Mouse (Mus musculus) stomach, embryonic 16.5 days (tissue): ENCODE results near the gene Slc35e3. TPM values are rescaled to one million over a fixed set of nuclear protein-coding genes. Genes with fewer than 3 reads are reported as not detected.

ENCODE experiments used
- ATAC-seq: fragments of 200-750 bp; cut with Nextera tagmentation; 2 replicates; pipeline ENCODE4 v1.8.0; 2017; ENCODE audit warnings: moderate number of reproducible peaks, moderate TSS enrichment; ENCODE audit not compliant: insufficient read depth, low FRiP score
- H3K27ac ChIP-seq: fragments of 300-500 bp; sonication (generic); 2 replicates; pipeline ENCODE4 v1.5.1; 2014; ENCODE audit warnings: low read length
- H3K27me3 ChIP-seq: fragments of 300-500 bp; sonication (generic); 2 replicates; pipeline ENCODE4 v1.6.1; 2014; ENCODE audit warnings: low read length, control low read depth, mixed read lengths; ENCODE audit not compliant: control insufficient read depth, insufficient read depth
- H3K36me3 ChIP-seq: fragments of 300-500 bp; sonication (generic); 2 replicates; pipeline ENCODE4 v1.6.1; 2014; ENCODE audit warnings: low read length; ENCODE audit not compliant: control insufficient read depth, insufficient read depth
- H3K4me1 ChIP-seq: fragments of 300-500 bp; sonication (generic); 2 replicates; pipeline ENCODE4 v1.6.1; 2014; ENCODE audit warnings: low read length, control low read depth, mixed read lengths; ENCODE audit not compliant: control insufficient read depth, insufficient read depth
- H3K4me2 ChIP-seq: fragments of 300-500 bp; sonication (generic); 2 replicates; pipeline ENCODE4 v1.6.1; 2014; ENCODE audit warnings: low read depth, low read length, mixed read lengths
- H3K4me3 ChIP-seq: fragments of 300-500 bp; sonication (generic); replicated peaks from 2 replicates; pipeline ENCODE4 v1.5.1; 2014; ENCODE audit warnings: mild to moderate bottlenecking, low read length
- H3K9ac ChIP-seq: fragments of 300-500 bp; sonication (generic); 2 replicates; pipeline ENCODE4 v1.6.1; 2014; ENCODE audit warnings: low read length
- H3K9me3 ChIP-seq: fragments of 300-500 bp; sonication (generic); replicated peaks from 2 replicates; pipeline ENCODE4 v1.6.1; 2016; ENCODE audit warnings: low read length, control low read depth; ENCODE audit not compliant: control insufficient read depth
- WGBS: fragments of 180-500 bp; shearing (Covaris S2); extraction: QIAGEN DNeasy Blood & Tissue Kit; methylation state at CpG from one replicate; pipeline ENCODE4 v1.1.7; 2014; 5-methylcytosine and 5-hydroxymethylcytosine counted together
- polyA plus RNA-seq: library from polyadenylated mRNA; unstranded; fragments of >200 nt; fragmentation: Nextera tagmentation; extraction: Ambion mirVana; gene quantifications from 2 replicates; pipeline ENCODE4 v1.2.1, GENCODE M21; 2015

Slc35e3 gene
- polyA plus RNA-seq, 1 experiment from 2014 or later = 14.2 TPM

DNA sequence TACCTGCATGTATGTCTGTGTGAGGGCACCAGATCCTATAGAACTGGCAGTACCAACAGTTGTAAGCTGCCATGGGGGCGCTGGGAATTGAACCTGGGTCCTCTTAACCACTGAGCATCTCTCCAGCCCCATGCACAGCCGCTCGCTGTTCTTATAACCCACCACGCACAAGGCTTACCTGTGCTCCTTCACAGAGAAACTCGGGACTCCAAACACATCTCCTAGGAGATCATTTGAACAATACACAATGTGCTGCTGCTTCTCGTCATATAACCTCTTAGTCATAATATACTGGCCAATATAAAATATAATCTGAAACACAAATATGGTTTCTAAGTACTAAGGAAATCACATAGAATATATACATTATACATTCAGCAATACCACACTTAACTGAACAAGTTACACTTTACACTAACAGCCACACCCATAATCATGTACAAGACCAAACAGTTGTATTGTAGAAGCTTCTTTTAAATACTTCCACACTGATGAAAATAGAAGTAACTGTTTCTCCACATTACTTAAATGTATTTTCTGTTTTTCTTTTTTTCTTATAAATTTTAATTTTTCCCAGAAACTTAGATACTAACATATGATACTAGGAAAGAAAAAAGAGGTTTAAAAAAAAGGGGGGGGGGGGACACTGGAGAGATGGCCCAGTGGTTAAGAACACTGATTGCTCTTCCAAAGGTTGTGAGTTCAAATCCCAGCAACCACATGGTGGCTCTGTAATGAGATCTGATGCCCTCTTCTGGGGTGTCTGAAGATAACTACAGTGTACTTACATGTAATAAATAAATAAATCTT lies 43.9 kb downstream of the Slc35e3 start:
- Histone ChIP-seq H3K4me2 (no peak overlapping the region), H3K4me3 (no peak overlapping the region), H3K27me3 (no peaks in the 10 kb centered on the region), H3K4me1 (peaks cover 7% of the 10 kb centered on the region; the same call in 1 of the 2 replicates), H3K27ac (no peak overlapping the region), H3K36me3 (peaks cover 46% of the 10 kb centered on the region), H3K9me3 (no peaks in the 10 kb centered on the region), H3K9ac (no peak overlapping the region)
- WGBS = 93% methylated on average over 6 of the region's 6 CpGs
- no peak for ATAC-seq

DNA sequence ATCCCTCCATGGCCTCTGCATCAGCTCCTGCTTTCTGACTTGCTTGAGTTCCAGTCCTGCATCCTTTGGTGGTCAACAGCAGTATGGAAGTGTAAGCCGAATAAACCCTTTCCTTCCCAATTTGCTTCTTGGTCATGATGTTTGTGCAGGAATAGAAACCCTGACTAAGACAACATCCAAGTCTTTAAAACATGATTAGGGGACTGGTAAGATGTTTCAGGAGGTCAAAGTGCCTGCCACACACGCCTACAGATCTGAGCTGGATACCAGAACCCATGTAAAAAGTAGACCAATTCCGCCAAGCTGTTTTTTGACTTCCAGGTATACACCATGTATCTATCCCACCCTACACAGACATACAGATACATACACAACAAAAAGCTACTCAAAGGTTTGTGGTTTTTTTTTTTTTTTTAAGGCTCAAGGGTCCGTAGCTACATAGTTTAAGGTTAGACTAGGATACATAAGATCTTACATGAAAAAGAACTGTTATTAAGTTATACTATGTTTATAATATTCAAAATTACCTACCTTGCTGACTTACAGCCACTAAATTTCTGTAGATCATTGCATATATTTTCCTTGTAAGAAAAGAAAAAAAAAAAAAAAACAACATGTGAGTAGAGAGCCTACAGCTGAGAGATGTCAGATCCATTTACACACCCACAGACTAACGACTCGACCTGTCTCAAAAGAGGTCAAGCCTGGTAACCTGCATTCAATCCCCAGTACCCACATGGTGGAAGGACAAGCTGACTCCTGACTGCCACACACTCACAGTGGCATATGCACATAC lies 44.9 kb downstream of the Slc35e3 start:
- no peaks in the 10 kb centered on the region for H3K27me3 ChIP-seq
- no peaks in the 10 kb centered on the region for H3K4me1 ChIP-seq
- H3K27ac ChIP-seq = no peak overlapping the region
- no peak overlapping the region for H3K4me2 ChIP-seq
- peaks cover 48% of the 10 kb centered on the region for H3K36me3 ChIP-seq
- no peaks in the 10 kb centered on the region for H3K9me3 ChIP-seq
- H3K9ac ChIP-seq = no peak overlapping the region
- H3K4me3 ChIP-seq = no peak overlapping the region
- 93% methylated on average over 6 of the region's 6 CpGs for WGBS
- ATAC-seq = no peak

DNA sequence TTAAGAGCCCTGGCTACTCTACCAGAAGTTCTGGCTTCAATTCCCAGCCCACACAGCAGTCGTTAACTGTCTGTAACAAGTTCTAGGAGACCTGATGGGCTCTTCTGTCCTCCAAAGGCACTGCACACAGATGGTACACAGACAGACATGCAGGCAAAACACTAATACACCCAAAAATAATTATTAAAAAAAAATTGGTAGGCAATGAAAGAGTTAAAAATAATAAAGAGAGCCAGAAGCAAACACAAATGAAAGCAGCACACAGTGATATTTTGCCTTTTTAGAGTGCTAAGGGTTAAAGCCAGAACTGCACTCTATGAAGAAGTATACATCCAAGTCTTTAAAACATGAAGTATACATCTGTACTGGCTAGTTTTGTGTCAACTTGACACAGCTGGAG lies 45.7 kb downstream of the Slc35e3 start:
- Histone ChIP-seq H3K36me3 (peaks cover 55% of the 10 kb centered on the region), H3K9ac (no peak overlapping the region), H3K4me3 (no peak overlapping the region), H3K27me3 (no peaks in the 10 kb centered on the region), H3K4me2 (no peak overlapping the region), H3K4me1 (no peaks in the 10 kb centered on the region), H3K9me3 (no peaks in the 10 kb centered on the region), H3K27ac (no peak overlapping the region)
- ATAC-seq = no peak
- WGBS = 88% methylated on average over 1 of the region's 1 CpGs

DNA sequence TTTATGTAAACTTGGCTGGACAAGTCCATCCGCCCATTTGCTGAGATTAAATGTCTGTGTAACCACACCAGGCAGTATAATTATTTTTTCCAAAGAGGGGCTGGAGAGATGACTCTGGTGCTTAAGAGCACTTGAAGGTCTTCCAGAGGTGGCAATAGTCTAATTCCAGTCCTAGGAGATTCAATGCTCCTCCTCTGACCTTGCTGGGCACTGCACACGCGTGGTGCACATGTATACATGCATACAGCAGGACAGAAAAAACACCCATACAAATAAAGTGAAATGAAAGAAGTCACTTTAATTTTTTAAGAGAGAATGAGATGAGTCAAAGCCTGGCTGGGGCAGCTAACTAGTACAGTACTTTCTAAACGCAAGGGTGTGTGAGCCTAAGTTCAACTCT lies 46.3 kb downstream of the Slc35e3 start:
- Histone ChIP-seq H3K36me3 (peaks cover 59% of the 10 kb centered on the region), H3K4me2 (no peak overlapping the region), H3K27me3 (no peaks in the 10 kb centered on the region), H3K9ac (no peak overlapping the region), H3K27ac (no peak overlapping the region), H3K9me3 (no peaks in the 10 kb centered on the region), H3K4me1 (no peaks in the 10 kb centered on the region), H3K4me3 (no peak overlapping the region)
- no peak for ATAC-seq
- WGBS = 95% methylated on average over 4 of the region's 4 CpGs

DNA sequence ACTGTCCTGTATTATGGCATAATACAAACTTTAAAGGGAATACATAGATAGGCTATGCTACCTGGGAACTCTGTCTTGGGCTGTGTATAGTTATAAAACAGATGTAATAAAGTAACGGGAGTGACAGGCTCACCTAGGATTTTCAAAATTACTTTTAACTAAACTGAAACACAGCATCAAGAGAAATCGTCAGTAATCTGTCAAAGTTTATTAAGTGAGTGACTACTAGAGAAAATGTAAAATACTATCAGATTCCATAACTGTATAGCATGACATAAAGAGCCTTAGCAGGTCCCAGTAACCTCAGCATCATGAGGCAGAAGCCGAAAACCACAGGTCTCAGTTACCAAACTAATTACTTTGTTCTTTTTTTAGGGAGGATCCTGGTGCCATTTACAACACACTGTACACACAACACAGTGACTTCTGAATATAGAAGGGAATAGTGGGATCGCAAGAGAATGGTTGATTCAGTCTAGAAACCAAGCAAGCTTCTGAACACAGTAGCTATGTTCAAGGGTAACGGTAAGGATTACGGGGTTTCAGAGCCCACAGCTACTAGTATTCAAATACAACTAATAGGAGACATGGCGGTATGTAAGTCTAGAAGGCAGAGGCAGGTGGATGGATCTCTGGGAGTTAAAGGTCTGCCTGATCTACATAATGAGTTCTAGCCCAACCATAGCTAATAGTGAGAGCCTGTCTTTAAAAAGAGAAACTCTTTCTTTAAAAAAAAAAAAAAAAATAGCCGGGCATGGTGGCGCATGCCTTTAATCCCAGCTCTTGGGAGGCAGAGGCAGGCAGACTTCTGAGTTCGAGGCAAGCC lies 47.6 kb downstream of the Slc35e3 start:
- no peak overlapping the region for H3K9ac ChIP-seq
- 98% methylated on average over 10 of the region's 10 CpGs for WGBS
- H3K4me1 ChIP-seq = no peaks in the 10 kb centered on the region
- no peak overlapping the region for H3K4me2 ChIP-seq
- ATAC-seq = no peak
- H3K9me3 ChIP-seq = no peaks in the 10 kb centered on the region
- H3K27ac ChIP-seq = no peak overlapping the region
- peaks cover 61% of the 10 kb centered on the region for H3K36me3 ChIP-seq
- H3K27me3 ChIP-seq = no peaks in the 10 kb centered on the region
- H3K4me3 ChIP-seq = no peak overlapping the region

DNA sequence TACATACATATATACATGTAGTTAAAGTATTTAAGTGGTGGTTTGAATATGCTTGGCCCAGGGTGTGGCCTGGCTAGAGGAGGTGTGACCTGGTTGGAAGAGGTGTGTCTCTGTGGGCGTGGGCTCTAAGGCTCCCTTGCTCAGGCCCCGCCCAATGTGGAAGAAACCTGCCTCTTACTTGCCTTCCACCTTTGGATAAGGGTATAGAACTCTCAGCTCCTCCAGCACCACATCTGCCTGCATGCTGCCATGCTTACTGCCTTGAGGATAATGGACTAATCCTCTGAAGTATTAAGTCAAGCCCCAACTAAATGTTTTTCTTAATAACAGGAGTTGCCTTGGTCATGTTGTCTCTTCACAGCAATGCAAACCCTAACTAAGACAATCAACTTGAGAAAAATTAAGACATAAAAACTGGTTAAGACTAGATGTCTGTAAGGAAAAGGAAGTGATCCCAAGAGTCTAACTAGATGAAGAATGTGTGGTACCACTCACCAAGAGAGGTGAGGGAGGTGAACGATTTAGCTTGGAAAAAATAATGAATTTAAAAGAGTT lies 48.5 kb downstream of the Slc35e3 start:
- H3K4me3 ChIP-seq = no peak overlapping the region
- WGBS = 96% methylated on average over 3 of the region's 3 CpGs
- H3K36me3 ChIP-seq = peaks cover 55% of the 10 kb centered on the region
- no peaks in the 10 kb centered on the region for H3K9me3 ChIP-seq
- no peak overlapping the region for H3K4me2 ChIP-seq
- H3K27me3 ChIP-seq = no peaks in the 10 kb centered on the region
- ATAC-seq = no peak
- H3K4me1 ChIP-seq = no peaks in the 10 kb centered on the region
- no peak overlapping the region for H3K27ac ChIP-seq
- no peak overlapping the region for H3K9ac ChIP-seq

DNA sequence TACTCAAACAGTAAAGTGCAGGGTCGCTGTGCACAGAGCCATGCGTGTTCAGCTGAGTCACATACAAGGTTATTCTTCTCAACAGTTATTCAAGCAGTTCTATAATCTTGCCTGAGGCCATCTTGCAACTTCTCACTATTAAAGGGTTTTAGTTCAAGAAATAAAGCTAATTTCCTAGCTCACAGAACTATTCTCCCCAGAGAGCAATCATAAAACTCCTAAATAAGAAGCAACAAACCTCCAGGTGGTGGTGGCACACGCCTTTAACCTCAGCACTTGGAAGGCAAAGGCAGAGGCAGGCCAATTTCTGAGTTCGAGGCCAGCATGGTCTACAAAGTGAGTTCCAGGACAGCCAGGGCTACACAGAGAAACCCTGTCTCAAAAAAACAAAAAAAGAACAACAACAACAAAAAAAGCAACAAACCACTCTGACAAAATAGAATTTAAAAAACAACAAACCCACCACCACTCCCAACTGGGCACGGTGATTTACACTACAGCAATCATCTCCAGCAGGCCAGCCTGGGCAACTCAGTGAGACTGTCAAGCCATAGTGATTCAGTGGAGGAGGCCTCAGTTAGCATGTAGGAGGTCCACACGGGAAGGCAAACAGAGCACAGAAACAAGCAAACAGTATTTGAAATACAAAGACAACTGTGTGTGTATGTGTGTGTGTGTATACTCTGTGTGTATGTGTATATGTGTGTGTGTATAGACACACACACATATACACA lies 49.2 kb downstream of the Slc35e3 start:
- H3K9ac ChIP-seq = no peak overlapping the region
- H3K9me3 ChIP-seq = no peaks in the 10 kb centered on the region
- WGBS = 91% methylated on average over 6 of the region's 6 CpGs
- H3K27ac ChIP-seq = no peak overlapping the region
- H3K4me3 ChIP-seq = no peak overlapping the region
- H3K4me2 ChIP-seq = no peak overlapping the region
- H3K4me1 ChIP-seq = no peaks in the 10 kb centered on the region
- no peaks in the 10 kb centered on the region for H3K27me3 ChIP-seq
- ATAC-seq = no peak
- peaks cover 61% of the 10 kb centered on the region for H3K36me3 ChIP-seq

DNA sequence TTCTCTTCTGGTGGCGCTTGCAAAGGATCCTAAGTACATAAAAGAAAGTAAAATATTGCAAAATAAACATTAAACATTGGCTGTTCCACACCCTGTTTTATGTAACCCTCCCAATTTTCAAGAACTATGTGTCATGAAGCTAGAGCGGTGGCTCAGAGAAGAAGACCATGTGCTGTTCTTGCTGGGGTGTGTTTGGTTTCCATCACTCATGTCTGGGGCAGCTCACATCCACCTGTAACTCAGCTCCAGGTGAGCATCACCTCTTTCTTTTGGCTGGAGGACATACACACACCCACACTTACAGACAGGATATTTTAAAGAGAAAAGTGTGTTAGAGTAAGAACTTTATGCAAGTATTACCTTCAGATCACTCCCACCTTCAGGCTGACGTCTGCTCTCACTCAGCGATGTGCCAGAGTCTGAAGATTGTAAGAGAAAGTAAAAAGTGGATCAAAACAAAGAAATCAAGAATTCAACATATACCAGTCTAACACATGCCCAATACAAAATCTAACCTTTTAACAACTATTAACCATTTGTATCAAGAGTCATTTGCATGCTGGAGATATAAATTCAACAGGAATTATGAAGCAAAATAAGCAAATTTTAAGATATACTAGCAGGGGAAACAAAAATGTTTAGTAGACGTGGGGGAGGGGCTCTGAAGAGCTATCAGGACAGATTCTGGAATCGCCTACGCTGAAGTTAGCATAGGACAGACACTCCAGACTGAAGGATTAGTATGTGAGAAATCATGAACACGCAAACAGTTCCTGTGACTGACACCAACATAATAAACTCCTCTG lies 49.9 kb downstream of the Slc35e3 start:
- Histone ChIP-seq H3K9me3 (no peaks in the 10 kb centered on the region), H3K27ac (no peak overlapping the region), H3K36me3 (peaks cover 56% of the 10 kb centered on the region), H3K9ac (no peak overlapping the region), H3K27me3 (no peaks in the 10 kb centered on the region), H3K4me1 (no peaks in the 10 kb centered on the region), H3K4me2 (no peak overlapping the region), H3K4me3 (no peak overlapping the region)
- WGBS = 85% methylated on average over 8 of the region's 8 CpGs
- ATAC-seq = no peak
